Mouse (Mus musculus) cerebellum, adult 9-10 months (tissue): ENCODE results near the gene Fbxl18.

Source experiments
- DNase-seq: peaks from one replicate; pipeline ENCODE4 v3.0.0; 2022

Fbxl18 gene

GRCm38 (mm10) chr5:142821266-142821973 lies 73.8 kb downstream of the Fbxl18 start:
- DNase-seq, result peak; percentile 92

GRCm38 (mm10) chr5:142820276-142821265 lies 74.7 kb downstream of the Fbxl18 start:
- DNase-seq, result peak; percentile 85

GRCm38 (mm10) chr5:142819385-142820275 lies 75.6 kb downstream of the Fbxl18 start:
- peak; percentile 89 for DNase-seq

- peak; percentile 80 for DNase-seq
Observed at GRCm38 (mm10) chr5:142818435-142819360, 76.5 kb downstream of the Fbxl18 start.

- peak; percentile 100 for DNase-seq
Observed at GRCm38 (mm10) chr5:142817524-142818434, 77.4 kb downstream of the Fbxl18 start, which contains the start of gene Tnrc18. TSS of gene Tnrc18 (minus strand) at chr5:142817662.
